11 mouse cellular contexts compared by ENCODE assay signal in genomic region chr15:78607463-78607862, GRCm38 (mm10). TPM values are rescaled to one million over a fixed set of nuclear protein-coding genes. Genes with fewer than 3 reads are reported as not detected.
DNase-seq lines count a peak whose midpoint lies in the region; ATAC-seq and TF ChIP-seq lines count a peak whose summit lies in the region.
"Had no signal": no experiment of that assay in that cellular context is flagged by ENCODE, and none has a peak within 500 bp of the region (broad histone marks: within the 10 kb centered on the region; RNA-seq: fewer than 3 reads in every experiment).

No protein-coding gene starts in this region.

- H3K27ac ChIP-seq in intestine, embryonic 14.5 days (ENCODE audit: low read depth): no peak overlapping the region
- H3K27ac ChIP-seq in intestine, postnatal 0 days (ENCODE audit: low read depth, low read length): no peak overlapping the region
- peak overlapping the region; percentile 34; the same call in 1 of the 2 replicates for H3K27ac ChIP-seq in liver, postnatal 0 days (ENCODE audit: low read depth)
- H3K27ac ChIP-seq: limb, embryonic 12.5 days had no signal

- peak; percentile 56; the same call in 1 of the 2 replicates for ATAC-seq in intestine, embryonic 14.5 days (replicated peaks; ENCODE audit: low FRiP score, low TSS enrichment, low read depth)
- no peak for ATAC-seq in intestine, postnatal 0 days
- ATAC-seq in liver, postnatal 0 days: peak; percentile 67

- H3K4me2 ChIP-seq in intestine, embryonic 14.5 days (ENCODE audit: low read length): no peak overlapping the region
- no peak overlapping the region for H3K4me2 ChIP-seq in intestine, postnatal 0 days (replicated peaks; ENCODE audit: low read depth)
- no peak overlapping the region for H3K4me2 ChIP-seq in liver, postnatal 0 days (ENCODE audit: low read depth, low read length)
- H3K4me2 ChIP-seq: limb, embryonic 12.5 days had no signal

- H3K27me3 ChIP-seq in intestine, embryonic 14.5 days (replicated peaks; ENCODE audit: control insufficient read depth, insufficient read depth, low read length): no peaks in the 10 kb centered on the region
- no peaks in the 10 kb centered on the region for H3K27me3 ChIP-seq in intestine, postnatal 0 days (replicated peaks; ENCODE audit: control insufficient read depth, insufficient read depth, low read length)
- H3K27me3 ChIP-seq in liver, postnatal 0 days (ENCODE audit: insufficient read depth, low read length): no peaks in the 10 kb centered on the region

- TF ChIP-seq CTCF in intestine, postnatal 0 days (IDR thresholded peaks at IDR 0.05; ENCODE audit: low read depth): no peak
- TF ChIP-seq CTCF in liver, postnatal 0 days (IDR thresholded peaks at IDR 0.05; ENCODE audit: low read depth): no peak

- H3K9me3 ChIP-seq in intestine, embryonic 14.5 days (ENCODE audit: control insufficient read depth, low read length): no peaks in the 10 kb centered on the region
- H3K9me3 ChIP-seq in intestine, postnatal 0 days (ENCODE audit: control insufficient read depth): no peaks in the 10 kb centered on the region
- H3K9me3 ChIP-seq in liver, postnatal 0 days (ENCODE audit: low read length): no peaks in the 10 kb centered on the region
- H3K9me3 ChIP-seq: G1E had no signal

- no peak overlapping the region for H3K4me3 ChIP-seq in intestine, embryonic 14.5 days (ENCODE audit: low read depth, low read length)
- H3K4me3 ChIP-seq in intestine, postnatal 0 days (ENCODE audit: low read depth, low read length): no peak overlapping the region
- no peak overlapping the region for H3K4me3 ChIP-seq in liver, postnatal 0 days (ENCODE audit: low read depth, low read length)
- H3K4me3 ChIP-seq: limb, embryonic 12.5 days had no signal

- WGBS in intestine, embryonic 14.5 days: 68% methylated on average over 4 of the region's 4 CpGs
- WGBS in intestine, postnatal 0 days: 60% methylated on average over 4 of the region's 4 CpGs
- 47% methylated on average over 4 of the region's 4 CpGs for WGBS in liver, postnatal 0 days (ENCODE audit: insufficient replicate concordance)

- no peak for DNase-seq in intestine, embryonic 14.5 days (ENCODE audit: low spot score)
- peak; percentile 61 for DNase-seq in CD4-positive helper T cell, adult 2 months (ENCODE audit: low read depth, low spot score)
- DNase-seq in brain, adult 2 months (ENCODE audit: low read depth, low spot score): peak; percentile 85
- peak; percentile 37 for DNase-seq in liver, postnatal 0 days
- DNase-seq in retina, postnatal 1 day: no peak
- DNase-seq in adipocyte (ENCODE audit: low spot score): no peak
- no peak for DNase-seq in adrenal gland, adult 18-20 months (ENCODE audit: low spot score in 2 of 2)
- DNase-seq: gastrocnemius, postnatal 36 days had no signal

- 0 out of 2 replicates have a peak, but pooled peaks cover 3% of the 10 kb centered on the region for H3K4me1 ChIP-seq in intestine, embryonic 14.5 days (replicated peaks; ENCODE audit: control insufficient read depth, insufficient read depth, low read length)
- no peaks in the 10 kb centered on the region for H3K4me1 ChIP-seq in intestine, postnatal 0 days (replicated peaks; ENCODE audit: control insufficient read depth, insufficient read depth, low read length)
- H3K4me1 ChIP-seq in liver, postnatal 0 days (ENCODE audit: insufficient read depth): peaks cover 15% of the 10 kb centered on the region

- TF ChIP-seq EP300 in liver, postnatal 0 days (IDR thresholded peaks at IDR 0.05; ENCODE audit: low read depth): no peak

- H3K9ac ChIP-seq in intestine, embryonic 14.5 days (ENCODE audit: low read length): no peak overlapping the region
- no peak overlapping the region for H3K9ac ChIP-seq in intestine, postnatal 0 days (ENCODE audit: low read depth, low read length)
- no peak overlapping the region for H3K9ac ChIP-seq in liver, postnatal 0 days (replicated peaks)
- H3K9ac ChIP-seq: limb, embryonic 12.5 days had no signal

- no peaks in the 10 kb centered on the region for H3K36me3 ChIP-seq in intestine, embryonic 14.5 days (ENCODE audit: control insufficient read depth, insufficient read depth, low read length)
- H3K36me3 ChIP-seq in intestine, postnatal 0 days (ENCODE audit: control insufficient read depth, insufficient read depth): no peaks in the 10 kb centered on the region
- H3K36me3 ChIP-seq in liver, postnatal 0 days (replicated peaks; ENCODE audit: insufficient read depth, low read length): peaks cover 2% of the 10 kb centered on the region; the same call in 1 of the 2 replicates
- H3K36me3 ChIP-seq: G1E; limb, embryonic 12.5 days had no signal

RNA-seq across cellular contexts. Expression of gene Cyth4, which starts 10.6 kb away (rescaled TPM):
- 3.5 and 4.3 TPM in 2 replicates for polyA plus RNA-seq in intestine, embryonic 14.5 days (2014; fragmentation: Nextera tagmentation; extraction: Ambion mirVana)
- 2.5 and 3.1 TPM in 2 replicates for polyA plus RNA-seq in intestine, postnatal 0 days (2015; fragmentation: Nextera tagmentation; extraction: Ambion mirVana)
- polyA plus RNA-seq in liver, postnatal 0 days (2015; fragmentation: Nextera tagmentation; extraction: Ambion mirVana): 11.5 and 13.3 TPM in 2 replicates
- total RNA-seq in adrenal gland, adult 18-20 months (2021): 1 to 10 TPM; 8.0 to 9.9 TPM

RNA-seq across cellular contexts. Expression of gene Rac2, which starts 34.9 kb away (rescaled TPM):
- 16.7 and 17.5 TPM in 2 replicates for polyA plus RNA-seq in intestine, embryonic 14.5 days (2014; fragmentation: Nextera tagmentation; extraction: Ambion mirVana)
- polyA plus RNA-seq in intestine, postnatal 0 days (2015; fragmentation: Nextera tagmentation; extraction: Ambion mirVana): 9.0 and 9.9 TPM in 2 replicates
- polyA plus RNA-seq in liver, postnatal 0 days (2015; fragmentation: Nextera tagmentation; extraction: Ambion mirVana): 120 and 127 TPM in 2 replicates
- 1 to 10 TPM; 4.2 to 8.9 TPM for total RNA-seq in adrenal gland, adult 18-20 months (2021)

Comparison
In these comparisons a context has a peak if more than half of its experiments do, and no peak if none do; other contexts are left out.
1. DNase-seq: peak in CD4-positive helper T cell, adult 2 months (single experiment), brain, adult 2 months (single experiment) and liver, postnatal 0 days (single experiment); none in intestine, embryonic 14.5 days (single experiment), retina, postnatal 1 day (single experiment), adipocyte (single experiment) and adrenal gland, adult 18-20 months (0 of 2).